Mouse (Mus musculus): ENCODE data around the gene Ubqln4. TPM values are rescaled to one million over a fixed set of nuclear protein-coding genes. Genes with fewer than 3 reads are reported as not detected.

Ubqln4 gene
- total and polyA plus RNA-seq, 3 experiments = 43.6 to 171 (median 83.0) TPM

GRCm38 (mm10) chr3:88556616-88557015 is 3.1 kb downstream of the Ubqln4 start:
- TF ChIP-seq USF1 (IDR thresholded peaks at IDR 0.05; ENCODE audit: low read depth, low read length) = no peak
- TF ChIP-seq ZC3H11A (IDR thresholded peaks at IDR 0.05; ENCODE audit: low read depth, low read length) = no peak
- TF ChIP-seq CHD1 (IDR thresholded peaks at IDR 0.05; ENCODE audit: low read depth, low read length) = no peak
- Histone ChIP-seq H3K36me3 (ENCODE audit: control insufficient read depth in 1 of 2, insufficient read depth in 2 of 2, low read length in 2 of 2) (peaks cover 9 to 28% of the 10 kb centered on the region in 2 experiments), H3K27ac (ENCODE audit: control insufficient read depth, low read depth, low read length) (no peak overlapping the region), H3K4me3 (ENCODE audit: control insufficient read depth in 1 of 2, insufficient read depth in 1 of 2, low read depth in 2 of 2, low read length in 2 of 2) (no peak overlapping the region), H3K9me3 (replicated peaks; ENCODE audit: insufficient read depth, low read length) (no peaks in the 10 kb centered on the region), H3K4me1 (ENCODE audit: control insufficient read depth in 1 of 2, insufficient read depth in 2 of 2, low read length in 2 of 2) (peaks cover 3 to 5% of the 10 kb centered on the region in 2 experiments; a peak in 2 of 4 replicates), H3K9ac (ENCODE audit: control insufficient read depth, low read depth, low read length, poor library complexity, severe bottlenecking) (no peak overlapping the region), H3K79me2 (ENCODE audit: control insufficient read depth, insufficient read depth, low read length, poor library complexity) (peaks cover 24% of the 10 kb centered on the region), H3K27me3 (ENCODE audit: control insufficient read depth in 1 of 2, insufficient read depth in 2 of 2, low read length in 2 of 2) (no peaks in the 10 kb centered on the region)
- no peak for DNase-seq (ENCODE audit: low read depth, low spot score)

- Histone ChIP-seq H3K4me1 (ENCODE audit: control insufficient read depth in 1 of 2, insufficient read depth in 2 of 2, low read length in 2 of 2) (peaks cover 1 to 5% of the 10 kb centered on the region in 2 experiments; a peak in 2 of 4 replicates), H3K27ac (ENCODE audit: control insufficient read depth, low read depth, low read length) (no peak overlapping the region), H3K9ac (ENCODE audit: control insufficient read depth, low read depth, low read length, poor library complexity, severe bottlenecking) (no peak overlapping the region), H3K79me2 (ENCODE audit: control insufficient read depth, insufficient read depth, low read length, poor library complexity) (peaks cover 11% of the 10 kb centered on the region), H3K9me3 (replicated peaks; ENCODE audit: insufficient read depth, low read length) (no peaks in the 10 kb centered on the region), H3K27me3 (ENCODE audit: control insufficient read depth in 1 of 2, insufficient read depth in 2 of 2, low read length in 2 of 2) (no peaks in the 10 kb centered on the region), H3K4me3 (ENCODE audit: control insufficient read depth in 1 of 2, insufficient read depth in 1 of 2, low read depth in 2 of 2, low read length in 2 of 2) (no peak overlapping the region), H3K36me3 (ENCODE audit: control insufficient read depth in 1 of 2, insufficient read depth in 2 of 2, low read length in 2 of 2) (peaks cover 5 to 37% of the 10 kb centered on the region in 2 experiments)
- TF ChIP-seq POLR2AphosphoS5 (IDR thresholded peaks at IDR 0.05; ENCODE audit: borderline replicate concordance, low read depth, low read length) (no peak), MEF2A (IDR thresholded peaks at IDR 0.05; ENCODE audit: extremely low read depth, insufficient replicate concordance, low read depth, low read length, poor library complexity, severe bottlenecking) (no peak), GABPA (IDR thresholded peaks at IDR 0.05; ENCODE audit: low read depth, low read length) (no peak), ZNF384 (IDR thresholded peaks at IDR 0.05; ENCODE audit: low read depth, low read length) (no peak), EP300 (IDR thresholded peaks at IDR 0.05; ENCODE audit: low read depth in 1 of 2, low read length in 2 of 2) (no peak), ZMIZ1 (IDR thresholded peaks at IDR 0.05; ENCODE audit: low read depth, low read length) (no peak), POLR2AphosphoS2 (IDR thresholded peaks at IDR 0.05; ENCODE audit: low read length) (no peak), SMC3 (IDR thresholded peaks at IDR 0.05; ENCODE audit: low read depth, low read length) (no peak)
- no peak for DNase-seq (ENCODE audit: low read depth, low spot score)
These were observed 6.0 kb downstream of the Ubqln4 start for GRCm38 (mm10) chr3:88559596-88559995.

DNA sequence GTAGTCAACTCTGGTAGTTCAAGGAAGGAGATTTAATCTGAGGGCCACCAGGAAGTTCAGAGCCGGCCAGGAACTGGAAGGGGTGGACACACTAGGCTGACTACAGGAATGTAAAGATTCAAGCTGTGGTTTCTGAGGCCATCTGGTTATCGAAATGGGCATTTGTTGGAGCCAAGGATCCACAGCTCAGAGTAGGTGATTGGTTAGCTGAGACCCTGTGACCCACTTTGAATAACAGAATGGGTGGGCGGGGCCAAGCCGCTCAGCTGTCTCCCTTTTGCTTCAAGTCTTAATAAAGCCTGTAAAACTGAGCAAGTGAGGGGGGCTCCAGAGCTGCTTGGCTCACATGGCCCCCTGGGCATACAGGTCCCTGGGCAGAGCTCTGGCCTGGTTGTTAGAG is 8.4 kb downstream of the Ubqln4 start:
- TF ChIP-seq TCF12 (IDR thresholded peaks at IDR 0.05; ENCODE audit: low read depth, low read length) = no peak
- TF ChIP-seq MEF2A (IDR thresholded peaks at IDR 0.05; ENCODE audit: extremely low read depth, insufficient replicate concordance, low read depth, low read length, poor library complexity, severe bottlenecking) = no peak
- TF ChIP-seq RAD21 (IDR thresholded peaks at IDR 0.05; ENCODE audit: low read depth, low read length) = no peak
- TF ChIP-seq ELF1 (IDR thresholded peaks at IDR 0.05; ENCODE audit: low read depth, low read length) = no peak
- TF ChIP-seq UBTF (IDR thresholded peaks at IDR 0.05; ENCODE audit: borderline replicate concordance, insufficient read depth, low read depth, low read length) = no peak
- TF ChIP-seq SIN3A (IDR thresholded peaks at IDR 0.05; ENCODE audit: low read length) = no peak
- no peak for TF ChIP-seq TBP (IDR thresholded peaks at IDR 0.05; ENCODE audit: low read depth, low read length)
- no peak for TF ChIP-seq CHD1 (IDR thresholded peaks at IDR 0.05; ENCODE audit: low read depth, low read length)
- no peak for TF ChIP-seq MYC (IDR thresholded peaks at IDR 0.05; ENCODE audit: low read depth, low read length)
- TF ChIP-seq E2F4 (IDR thresholded peaks at IDR 0.05; ENCODE audit: borderline replicate concordance, low read depth, low read length) = no peak
- TF ChIP-seq SMC3 (IDR thresholded peaks at IDR 0.05; ENCODE audit: low read depth, low read length) = no peak
- TF ChIP-seq GABPA (IDR thresholded peaks at IDR 0.05; ENCODE audit: low read depth, low read length) = no peak
- TF ChIP-seq TAL1 (IDR thresholded peaks at IDR 0.05; ENCODE audit: low read length) = no peak
- TF ChIP-seq BHLHE40 (IDR thresholded peaks at IDR 0.05; ENCODE audit: borderline replicate concordance, low read depth, low read length) = no peak
- TF ChIP-seq MYB (IDR thresholded peaks at IDR 0.05; ENCODE audit: low read depth, low read length) = no peak
- TF ChIP-seq ZMIZ1 (IDR thresholded peaks at IDR 0.05; ENCODE audit: low read depth, low read length) = no peak
- no peak for TF ChIP-seq NELFE (IDR thresholded peaks at IDR 0.05; ENCODE audit: low read depth, low read length)
- TF ChIP-seq NRF1 (IDR thresholded peaks at IDR 0.05; ENCODE audit: insufficient read depth, low read depth, low read length, poor library complexity, severe bottlenecking) = no peak
- no peak for TF ChIP-seq POLR2AphosphoS5 (IDR thresholded peaks at IDR 0.05; ENCODE audit: borderline replicate concordance, low read depth, low read length)
- H3K9ac ChIP-seq (ENCODE audit: control insufficient read depth, low read depth, low read length, poor library complexity, severe bottlenecking) = no peak overlapping the region

More for the DNA sequence above, 8.4 kb downstream of the Ubqln4 start:
- Histone ChIP-seq H3K27ac (ENCODE audit: control insufficient read depth, low read depth, low read length) (no peak overlapping the region), H3K4me3 (ENCODE audit: control insufficient read depth in 1 of 2, insufficient read depth in 1 of 2, low read depth in 2 of 2, low read length in 2 of 2) (no peak overlapping the region), H3K4me1 (ENCODE audit: control insufficient read depth in 1 of 2, insufficient read depth in 2 of 2, low read length in 2 of 2) (no peaks in the 10 kb centered on the region), H3K79me2 (ENCODE audit: control insufficient read depth, insufficient read depth, low read length, poor library complexity) (no peaks in the 10 kb centered on the region), H3K9me3 (replicated peaks; ENCODE audit: insufficient read depth, low read length) (no peaks in the 10 kb centered on the region), H3K36me3 (ENCODE audit: control insufficient read depth in 1 of 2, insufficient read depth in 2 of 2, low read length in 2 of 2) (peaks cover 0 to 47% of the 10 kb centered on the region in 2 experiments; a peak in 2 of 4 replicates), H3K27me3 (ENCODE audit: control insufficient read depth in 1 of 2, insufficient read depth in 2 of 2, low read length in 2 of 2) (no peaks in the 10 kb centered on the region)
- no peak for DNase-seq (ENCODE audit: low read depth, low spot score)

Data from MEL (cell line).